Mouse (Mus musculus): ENCODE data around the gene Mcrip2. TPM values are rescaled to one million over a fixed set of nuclear protein-coding genes. Genes with fewer than 3 reads are reported as not detected.

The Mcrip2 gene
- polyA plus RNA-seq, 1 experiment from 2014 or later = 15.9 TPM

DNA sequence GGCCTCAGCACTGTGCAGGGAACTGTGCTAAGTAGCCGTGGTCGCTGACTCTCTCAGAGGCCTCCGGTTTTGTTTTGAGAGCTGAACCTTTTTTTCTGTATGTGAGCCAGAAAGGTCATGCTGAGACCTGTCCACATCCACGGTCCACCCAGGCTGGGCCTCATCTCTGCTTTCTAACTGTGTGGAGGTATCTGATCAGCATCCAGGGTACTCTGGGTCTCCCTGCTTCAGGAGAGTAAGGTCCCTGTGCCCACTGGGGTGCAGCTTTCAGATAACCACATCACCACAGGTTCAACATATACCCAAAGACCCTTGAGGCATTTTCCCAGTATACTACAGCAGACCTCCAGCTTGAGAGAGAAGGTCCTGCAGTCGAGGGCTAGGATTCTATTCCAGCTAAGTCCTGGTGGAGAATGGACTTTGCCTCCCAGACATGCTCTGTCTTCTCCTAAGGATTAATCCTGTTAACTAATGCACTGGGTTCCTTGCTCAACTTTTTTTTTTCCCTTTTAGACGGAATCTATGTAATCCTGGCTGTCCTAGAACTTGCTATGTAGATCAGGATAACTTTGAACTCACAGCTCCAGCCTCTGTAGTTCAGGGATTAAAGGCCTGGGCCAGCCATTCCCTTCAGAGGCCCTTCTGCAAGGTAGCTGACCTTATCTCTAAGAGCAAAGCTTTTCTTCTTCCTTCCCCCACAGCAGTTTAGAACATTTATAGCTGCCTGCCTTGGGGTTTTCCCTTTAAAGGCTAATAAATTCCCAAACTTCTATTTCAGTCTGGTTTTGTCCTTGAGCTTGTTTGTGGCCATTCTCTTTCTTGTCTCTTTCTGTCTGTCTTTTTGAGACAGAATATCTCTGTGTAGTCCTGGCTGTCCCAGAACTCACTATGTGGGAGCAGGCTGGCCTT is 6.6 kb downstream of the Mcrip2 start:
- peak overlapping the region; percentile 60 for H3K4me3 ChIP-seq (ENCODE audit: low read depth, low read length)
- H3K27me3 ChIP-seq (replicated peaks; ENCODE audit: control insufficient read depth, insufficient read depth, low read length) = no peaks in the 10 kb centered on the region
- DNase-seq (ENCODE audit: low spot score) (no peak), ATAC-seq (peak; percentile 19; the same call in 1 of the 2 replicates)
- H3K4me1 ChIP-seq (ENCODE audit: control insufficient read depth, insufficient read depth, low read length) = peaks cover 11% of the 10 kb centered on the region
- H3K9ac ChIP-seq (ENCODE audit: low read length) = peak overlapping the region; percentile 82
- H3K36me3 ChIP-seq (ENCODE audit: control insufficient read depth, insufficient read depth, low read length) = no peaks in the 10 kb centered on the region
- WGBS = 10% methylated on average over 6 of the region's 6 CpGs
- H3K9me3 ChIP-seq (replicated peaks; ENCODE audit: control insufficient read depth, low read length) = no peaks in the 10 kb centered on the region
- peak overlapping the region; percentile 79 for H3K27ac ChIP-seq (ENCODE audit: low read depth, low read length)
- peak overlapping the region; percentile 84 for H3K4me2 ChIP-seq (ENCODE audit: low read length)

DNA sequence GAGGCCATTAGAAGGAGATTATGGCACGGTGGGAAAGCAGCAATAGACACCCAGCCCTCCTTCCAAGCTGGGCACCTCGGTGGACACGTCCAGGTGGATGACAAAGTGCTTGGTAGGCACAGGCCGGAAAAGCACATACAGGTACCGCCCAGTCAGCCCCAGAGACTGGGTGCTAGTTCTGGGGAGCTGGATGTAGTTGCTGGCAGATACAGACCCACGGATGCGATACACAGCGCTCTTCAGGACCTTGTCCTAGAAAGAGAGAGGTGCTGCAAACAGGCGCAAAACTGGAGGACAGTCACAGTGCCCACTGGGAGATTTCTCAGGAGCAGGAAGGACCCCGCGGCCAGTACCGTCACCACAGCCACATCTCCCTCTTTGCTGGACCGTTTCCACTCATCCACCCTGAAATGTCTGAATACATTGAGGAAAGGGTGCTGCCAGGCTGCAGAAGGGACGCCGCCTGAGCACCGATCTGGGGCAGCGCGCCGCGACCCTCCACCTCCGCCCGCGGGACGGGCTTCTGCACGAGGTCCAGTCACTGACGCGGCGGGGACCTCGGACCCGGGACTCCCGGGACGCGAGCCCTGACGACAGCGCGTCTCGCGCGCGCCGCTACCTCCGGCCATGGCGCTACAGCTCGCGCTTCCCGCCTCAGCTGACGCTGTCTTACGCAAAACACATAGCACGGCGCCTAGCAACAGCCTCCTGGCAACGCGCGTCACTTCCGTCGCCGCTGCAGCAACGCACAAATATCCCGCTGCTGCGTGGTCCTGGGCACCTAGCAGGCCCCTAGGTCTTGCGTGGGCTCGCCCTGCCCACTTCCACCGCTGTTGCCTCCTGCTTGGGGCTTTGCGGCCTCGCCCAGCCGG is 7.5 kb downstream of the Mcrip2 start, which contains the start of gene Wdr90:
Gene Wdr90 (minus strand): TSS at position 670 of the 872 bp plus-strand sequence.
- Histone ChIP-seq H3K27me3 (replicated peaks; ENCODE audit: control insufficient read depth, insufficient read depth, low read length) (no peaks in the 10 kb centered on the region), H3K4me3 (ENCODE audit: low read depth, low read length) (peak within 1 kb of the TSS; percentile 60), H3K36me3 (ENCODE audit: control insufficient read depth, insufficient read depth, low read length) (no peaks in the 10 kb centered on the region), H3K4me2 (ENCODE audit: low read length) (peak within 1 kb of the TSS; percentile 84), H3K9me3 (replicated peaks; ENCODE audit: control insufficient read depth, low read length) (no peaks in the 10 kb centered on the region), H3K9ac (ENCODE audit: low read length) (peak within 1 kb of the TSS; percentile 82), H3K27ac (ENCODE audit: low read depth, low read length) (peak within 1 kb of the TSS; percentile 79), H3K4me1 (ENCODE audit: control insufficient read depth, insufficient read depth, low read length) (peaks cover 11% of the 10 kb centered on the region)
- peak; percentile 97 for DNase-seq (ENCODE audit: low spot score)
- ATAC-seq = peak; percentile 97
- WGBS = 3% methylated on average over 64 of the region's 65 CpGs

DNA sequence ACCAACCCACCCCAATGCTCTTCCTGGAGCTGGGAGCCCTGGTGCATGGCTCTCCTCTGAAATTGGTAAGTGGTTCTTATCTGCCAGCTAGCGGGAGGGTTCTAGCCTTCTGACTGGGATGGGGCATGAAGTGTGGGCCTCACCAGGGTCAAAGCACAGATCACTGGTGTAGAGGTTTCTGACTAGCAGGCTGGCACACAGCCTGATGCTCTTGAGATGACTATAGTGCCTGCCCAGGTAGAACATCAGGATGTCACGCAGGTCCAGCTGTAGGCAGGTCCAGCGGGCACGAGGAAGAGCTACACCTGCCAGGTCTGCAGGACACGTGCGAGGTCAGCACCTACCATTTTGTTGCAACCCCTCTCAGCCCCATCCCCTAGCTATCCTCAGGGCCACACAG is 8.3 kb downstream of the Mcrip2 start:
- Histone ChIP-seq H3K9ac (ENCODE audit: low read length) (peak overlapping the region; percentile 82), H3K27ac (ENCODE audit: low read depth, low read length) (no peak overlapping the region), H3K4me1 (ENCODE audit: control insufficient read depth, insufficient read depth, low read length) (peaks cover 11% of the 10 kb centered on the region), H3K4me3 (ENCODE audit: low read depth, low read length) (no peak overlapping the region), H3K4me2 (ENCODE audit: low read length) (peak overlapping the region; percentile 84), H3K27me3 (replicated peaks; ENCODE audit: control insufficient read depth, insufficient read depth, low read length) (no peaks in the 10 kb centered on the region), H3K9me3 (replicated peaks; ENCODE audit: control insufficient read depth, low read length) (no peaks in the 10 kb centered on the region), H3K36me3 (ENCODE audit: control insufficient read depth, insufficient read depth, low read length) (no peaks in the 10 kb centered on the region)
- 91% methylated on average over 6 of the region's 6 CpGs for WGBS
- ATAC-seq = no peak
- no peak for DNase-seq (ENCODE audit: low spot score)

DNA sequence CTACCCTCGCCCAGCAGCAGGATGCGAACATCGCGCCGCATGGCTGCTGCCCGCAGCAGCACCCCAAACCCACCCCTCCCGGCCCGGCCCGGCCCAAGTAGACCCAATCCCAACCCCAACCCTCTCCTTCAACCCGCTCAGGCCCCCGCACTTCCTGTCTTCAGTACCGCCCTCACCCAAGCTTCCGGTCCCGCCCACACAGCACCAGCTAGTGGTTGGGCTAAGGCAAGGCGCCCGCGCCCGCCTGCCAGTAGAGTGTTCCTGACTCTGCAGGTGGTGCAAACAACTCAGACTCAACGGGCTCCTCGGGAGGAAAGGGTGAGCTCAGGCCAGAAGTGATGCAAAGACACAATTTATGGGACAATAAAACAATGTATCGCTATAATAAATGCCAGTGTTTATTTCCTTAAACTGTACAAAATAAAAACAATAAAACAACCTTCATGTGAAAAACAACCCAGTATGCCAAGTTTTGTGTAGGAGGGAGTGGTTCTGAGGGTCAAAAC is 24.1 kb downstream of the Mcrip2 start, which contains the start of gene Rhot2:
Gene Rhot2 (minus strand): TSS at position 456 of the 506 bp plus-strand sequence.
- peak within 1 kb of the TSS; percentile 86 for H3K4me3 ChIP-seq (ENCODE audit: low read depth, low read length)
- peak within 1 kb of the TSS; percentile 81 for H3K4me2 ChIP-seq (ENCODE audit: low read length)
- no peaks in the 10 kb centered on the region for H3K9me3 ChIP-seq (replicated peaks; ENCODE audit: control insufficient read depth, low read length)
- ATAC-seq = peak; percentile 98
- peak; percentile 96 for DNase-seq (ENCODE audit: low spot score)
- H3K27ac ChIP-seq (ENCODE audit: low read depth, low read length) = peak within 1 kb of the TSS; percentile 72; the same call in 1 of the 2 replicates
- no peaks in the 10 kb centered on the region for H3K27me3 ChIP-seq (replicated peaks; ENCODE audit: control insufficient read depth, insufficient read depth, low read length)
- H3K36me3 ChIP-seq (ENCODE audit: control insufficient read depth, insufficient read depth, low read length) = peaks cover 59% of the 10 kb centered on the region
- WGBS = 1% methylated on average over 19 of the region's 21 CpGs
- H3K4me1 ChIP-seq (ENCODE audit: control insufficient read depth, insufficient read depth, low read length) = peaks cover 6% of the 10 kb centered on the region
- peak within 1 kb of the TSS; percentile 86 for H3K9ac ChIP-seq (ENCODE audit: low read length)

DNA sequence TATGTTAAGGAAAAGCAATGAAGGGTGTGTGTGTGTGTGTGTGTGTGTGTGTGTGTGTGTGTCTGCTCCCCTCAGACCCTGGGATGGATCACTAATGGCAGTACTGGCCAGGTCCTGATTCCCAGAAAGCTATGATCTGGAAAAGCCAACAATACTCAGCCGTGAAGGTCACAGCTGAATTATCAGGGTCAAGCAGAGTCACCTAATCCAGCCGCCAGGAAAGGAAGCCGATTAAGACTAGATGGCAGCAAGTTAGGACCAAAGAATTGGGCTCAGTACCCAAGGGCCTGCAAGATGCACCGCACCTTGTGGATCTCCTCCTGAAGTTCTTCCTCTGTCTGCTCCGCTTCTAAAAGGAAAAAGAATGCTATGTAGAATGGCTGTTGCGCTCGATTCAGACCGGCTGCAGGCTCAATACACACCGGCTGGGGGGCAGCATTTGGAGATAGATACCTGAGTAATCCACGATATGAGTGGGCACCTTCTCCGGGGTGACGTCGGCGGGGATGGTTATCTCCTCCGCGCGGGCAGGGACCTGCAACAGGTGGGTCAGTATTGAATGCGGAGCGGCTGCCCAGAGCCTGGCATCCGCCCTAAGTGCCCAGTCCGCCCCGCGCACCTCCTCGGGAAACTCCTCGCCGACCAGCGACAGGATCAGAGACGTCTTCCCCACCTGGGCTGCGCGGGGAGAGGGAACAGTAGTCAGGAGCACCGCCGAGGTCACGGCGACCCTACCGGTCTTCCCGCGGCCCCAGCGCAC is 24.7 kb downstream of the Mcrip2 start:
- DNase-seq (ENCODE audit: low spot score) = peak; percentile 24
- Histone ChIP-seq H3K36me3 (ENCODE audit: control insufficient read depth, insufficient read depth, low read length) (peaks cover 61% of the 10 kb centered on the region), H3K4me2 (ENCODE audit: low read length) (peak overlapping the region; percentile 81), H3K4me3 (ENCODE audit: low read depth, low read length) (peak overlapping the region; percentile 86), H3K4me1 (ENCODE audit: control insufficient read depth, insufficient read depth, low read length) (peaks cover 6% of the 10 kb centered on the region), H3K9me3 (replicated peaks; ENCODE audit: control insufficient read depth, low read length) (no peaks in the 10 kb centered on the region), H3K9ac (ENCODE audit: low read length) (peak overlapping the region; percentile 86), H3K27me3 (replicated peaks; ENCODE audit: control insufficient read depth, insufficient read depth, low read length) (no peaks in the 10 kb centered on the region), H3K27ac (ENCODE audit: low read depth, low read length) (peak overlapping the region; percentile 72; the same call in 1 of the 2 replicates)
- WGBS = 7% methylated on average over 28 of the region's 38 CpGs
- peak; percentile 37 for ATAC-seq

DNA sequence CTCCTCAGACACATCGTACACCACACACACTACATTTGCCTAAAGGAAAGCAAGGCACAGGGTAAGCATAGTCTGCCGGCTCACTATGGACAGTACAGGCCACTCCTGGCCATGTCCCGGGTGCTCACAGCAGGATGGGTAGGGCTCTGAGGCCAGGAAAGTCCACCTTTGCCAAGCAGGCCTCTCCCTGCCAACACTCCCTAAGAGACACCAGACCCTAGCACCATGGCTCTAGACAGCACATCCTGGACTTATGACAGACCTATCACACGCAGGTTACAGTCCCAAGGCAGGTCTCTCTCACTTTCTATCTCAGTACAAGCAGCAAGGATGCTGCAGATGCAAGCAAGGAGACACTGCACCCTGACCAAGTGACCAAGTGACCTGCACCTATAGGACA is 25.4 kb downstream of the Mcrip2 start:
- DNase-seq (ENCODE audit: low spot score) = no peak
- H3K27ac ChIP-seq (ENCODE audit: low read depth, low read length) = no peak overlapping the region
- no peaks in the 10 kb centered on the region for H3K27me3 ChIP-seq (replicated peaks; ENCODE audit: control insufficient read depth, insufficient read depth, low read length)
- no peaks in the 10 kb centered on the region for H3K9me3 ChIP-seq (replicated peaks; ENCODE audit: control insufficient read depth, low read length)
- H3K4me1 ChIP-seq (ENCODE audit: control insufficient read depth, insufficient read depth, low read length) = peaks cover 7% of the 10 kb centered on the region
- no peak for ATAC-seq
- peak overlapping the region; percentile 86 for H3K4me3 ChIP-seq (ENCODE audit: low read depth, low read length)
- H3K9ac ChIP-seq (ENCODE audit: low read length) = peak overlapping the region; percentile 86; the same call in 1 of the 2 replicates
- WGBS = 95% methylated on average over 4 of the region's 4 CpGs
- peak overlapping the region; percentile 81 for H3K4me2 ChIP-seq (ENCODE audit: low read length)
- H3K36me3 ChIP-seq (ENCODE audit: control insufficient read depth, insufficient read depth, low read length) = peaks cover 61% of the 10 kb centered on the region

DNA sequence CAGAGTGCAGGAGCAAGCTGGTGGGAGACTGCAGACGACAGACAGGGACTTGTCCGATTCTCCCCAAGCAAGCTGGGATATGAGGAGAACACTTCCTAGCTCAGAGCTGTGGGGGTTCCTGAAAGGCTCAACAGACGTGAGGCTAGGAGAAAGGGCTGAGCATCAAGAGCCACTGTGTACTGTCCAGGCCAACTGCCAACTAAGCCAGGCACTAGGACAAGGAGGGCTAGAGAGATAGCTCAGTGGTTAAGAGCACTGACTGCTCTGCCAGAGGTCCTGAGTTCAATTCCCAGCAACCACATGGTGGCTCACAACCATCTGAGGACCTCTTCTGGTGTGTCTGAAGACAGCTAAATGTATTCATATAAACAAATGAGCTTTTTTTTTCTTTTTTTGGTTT is 26.1 kb downstream of the Mcrip2 start:
- H3K36me3 ChIP-seq (ENCODE audit: control insufficient read depth, insufficient read depth, low read length) = peaks cover 57% of the 10 kb centered on the region
- no peak overlapping the region for H3K27ac ChIP-seq (ENCODE audit: low read depth, low read length)
- H3K4me3 ChIP-seq (ENCODE audit: low read depth, low read length) = no peak overlapping the region
- DNase-seq (ENCODE audit: low spot score) = no peak
- peaks cover 13% of the 10 kb centered on the region for H3K4me1 ChIP-seq (ENCODE audit: control insufficient read depth, insufficient read depth, low read length)
- no peaks in the 10 kb centered on the region for H3K27me3 ChIP-seq (replicated peaks; ENCODE audit: control insufficient read depth, insufficient read depth, low read length)
- WGBS = 69% methylated on average over 3 of the region's 3 CpGs
- H3K9ac ChIP-seq (ENCODE audit: low read length) = no peak overlapping the region
- no peak overlapping the region for H3K4me2 ChIP-seq (ENCODE audit: low read length)
- no peaks in the 10 kb centered on the region for H3K9me3 ChIP-seq (replicated peaks; ENCODE audit: control insufficient read depth, low read length)
- no peak for ATAC-seq

Data from forebrain, embryonic 14.5 days (tissue).